Mouse (Mus musculus): ENCODE measurements around the gene Hecw1. TPM values are rescaled to one million over a fixed set of nuclear protein-coding genes. Genes with fewer than 3 reads are reported as not detected.

Hecw1 gene
- polyA plus RNA-seq, 1 experiment: 17.4 TPM

GRCm38 (mm10) chr13:14515106-14515505 is 7.9 kb downstream of the Hecw1 start:
- TF ChIP-seq CTCF (IDR thresholded peaks at IDR 0.05; ENCODE audit: borderline replicate concordance, insufficient read depth, low read depth, low read length) (no peak), POLR2A (IDR thresholded peaks at IDR 0.05; ENCODE audit: borderline replicate concordance, insufficient read depth, low read length) (no peak)
- H3K4me1 ChIP-seq (ENCODE audit: control insufficient read depth, insufficient read depth, low read length): no peaks in the 10 kb centered on the region; the same call in 1 of the 2 replicates
- H3K27me3 ChIP-seq (ENCODE audit: control insufficient read depth, insufficient read depth, low read length): no peaks in the 10 kb centered on the region
- no peak overlapping the region for H3K4me3 ChIP-seq (replicated peaks; ENCODE audit: insufficient read depth, low read depth, low read length)
- H3K27ac ChIP-seq (ENCODE audit: insufficient read depth, low read length): no peak overlapping the region
- 85% methylated on average over 2 of the region's 2 CpGs for WGBS
- no peak for DNase-seq

- Histone ChIP-seq H3K4me1 (ENCODE audit: control insufficient read depth, insufficient read depth, low read length) (no peaks in the 10 kb centered on the region), H3K4me3 (replicated peaks; ENCODE audit: insufficient read depth, low read depth, low read length) (no peak overlapping the region), H3K27ac (ENCODE audit: insufficient read depth, low read length) (no peak overlapping the region), H3K27me3 (ENCODE audit: control insufficient read depth, insufficient read depth, low read length) (no peaks in the 10 kb centered on the region)
- no peak for DNase-seq
- no peak for TF ChIP-seq CTCF (IDR thresholded peaks at IDR 0.05; ENCODE audit: borderline replicate concordance, insufficient read depth, low read depth, low read length)
These were observed 9.1 kb downstream of the Hecw1 start for GRCm38 (mm10) chr13:14513934-14514333.

DNA sequence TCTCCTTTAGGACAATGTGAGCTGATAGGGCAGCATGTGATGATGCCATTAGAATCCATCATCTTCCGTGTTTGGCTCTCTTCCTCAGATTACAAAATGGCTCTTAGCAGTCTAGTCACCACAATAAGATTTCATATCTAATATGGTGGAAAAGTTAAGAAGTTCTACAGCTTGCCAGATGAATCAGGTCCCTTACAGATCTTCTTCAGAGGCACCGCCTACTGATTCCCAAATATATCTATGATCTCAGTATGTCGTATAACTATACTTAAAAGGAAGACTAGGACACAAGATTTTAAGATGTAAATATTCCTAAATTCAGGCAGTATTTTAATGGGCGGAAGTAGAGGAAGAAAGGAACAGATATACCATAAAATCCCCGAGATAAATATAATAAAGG is 16.3 kb downstream of the Hecw1 start:
- Histone ChIP-seq H3K4me3 (replicated peaks; ENCODE audit: insufficient read depth, low read depth, low read length) (no peak overlapping the region), H3K27me3 (ENCODE audit: control insufficient read depth, insufficient read depth, low read length) (no peaks in the 10 kb centered on the region), H3K27ac (ENCODE audit: insufficient read depth, low read length) (no peak overlapping the region), H3K4me1 (ENCODE audit: control insufficient read depth, insufficient read depth, low read length) (no peaks in the 10 kb centered on the region; the same call in 1 of the 2 replicates)
- TF ChIP-seq POLR2A (IDR thresholded peaks at IDR 0.05; ENCODE audit: borderline replicate concordance, insufficient read depth, low read length) (no peak), CTCF (IDR thresholded peaks at IDR 0.05; ENCODE audit: borderline replicate concordance, insufficient read depth, low read depth, low read length) (no peak)
- WGBS: 91% methylated on average over 5 of the region's 5 CpGs
- DNase-seq: no peak

DNA sequence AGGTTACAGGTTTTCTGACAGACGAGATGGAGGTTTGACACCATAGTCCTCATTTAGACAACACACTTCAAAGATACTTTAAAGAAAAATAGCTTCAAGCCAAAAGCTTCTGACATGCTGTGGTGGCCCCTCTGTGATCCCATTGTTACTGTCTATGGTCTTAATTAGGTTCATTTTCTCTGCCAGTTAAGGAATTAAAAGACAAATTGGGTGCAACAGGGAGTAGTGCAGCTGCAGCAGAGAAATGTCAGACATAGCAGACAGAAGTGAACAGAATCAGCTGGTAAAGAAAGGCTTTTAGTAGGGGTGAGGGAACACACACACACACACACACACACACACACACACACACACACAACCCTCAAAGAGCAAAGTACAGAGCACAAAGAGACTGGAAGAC is 22.8 kb downstream of the Hecw1 start:
- no peak for DNase-seq
- no peak overlapping the region for H3K4me3 ChIP-seq (replicated peaks; ENCODE audit: insufficient read depth, low read depth, low read length)
- WGBS: 29% methylated on average over 1 of the region's 1 CpGs
- no peaks in the 10 kb centered on the region for H3K27me3 ChIP-seq (ENCODE audit: control insufficient read depth, insufficient read depth, low read length)
- no peak for TF ChIP-seq CTCF (IDR thresholded peaks at IDR 0.05; ENCODE audit: borderline replicate concordance, insufficient read depth, low read depth, low read length)
- TF ChIP-seq POLR2A (IDR thresholded peaks at IDR 0.05; ENCODE audit: borderline replicate concordance, insufficient read depth, low read length): no peak
- H3K4me1 ChIP-seq (ENCODE audit: control insufficient read depth, insufficient read depth, low read length): no peaks in the 10 kb centered on the region; the same call in 1 of the 2 replicates
- H3K27ac ChIP-seq (ENCODE audit: insufficient read depth, low read length): no peak overlapping the region

GRCm38 (mm10) chr13:14498780-14499179 is 24.2 kb downstream of the Hecw1 start:
- no peak for DNase-seq
- WGBS: 82% methylated on average over 8 of the region's 8 CpGs
- H3K27ac ChIP-seq (ENCODE audit: insufficient read depth, low read length): no peak overlapping the region
- no peak for TF ChIP-seq POLR2A (IDR thresholded peaks at IDR 0.05; ENCODE audit: borderline replicate concordance, insufficient read depth, low read length)
- TF ChIP-seq CTCF (IDR thresholded peaks at IDR 0.05; ENCODE audit: borderline replicate concordance, insufficient read depth, low read depth, low read length): no peak
- no peak overlapping the region for H3K4me3 ChIP-seq (replicated peaks; ENCODE audit: insufficient read depth, low read depth, low read length)
- H3K4me1 ChIP-seq (ENCODE audit: control insufficient read depth, insufficient read depth, low read length): no peaks in the 10 kb centered on the region; the same call in 1 of the 2 replicates
- H3K27me3 ChIP-seq (ENCODE audit: control insufficient read depth, insufficient read depth, low read length): no peaks in the 10 kb centered on the region

GRCm38 (mm10) chr13:14496954-14497353 is 26.1 kb downstream of the Hecw1 start:
- TF ChIP-seq POLR2A (IDR thresholded peaks at IDR 0.05; ENCODE audit: borderline replicate concordance, insufficient read depth, low read length) (no peak), CTCF (IDR thresholded peaks at IDR 0.05; ENCODE audit: borderline replicate concordance, insufficient read depth, low read depth, low read length) (no peak)
- Histone ChIP-seq H3K27ac (ENCODE audit: insufficient read depth, low read length) (no peak overlapping the region), H3K27me3 (ENCODE audit: control insufficient read depth, insufficient read depth, low read length) (no peaks in the 10 kb centered on the region), H3K4me3 (replicated peaks; ENCODE audit: insufficient read depth, low read depth, low read length) (no peak overlapping the region), H3K4me1 (ENCODE audit: control insufficient read depth, insufficient read depth, low read length) (no peaks in the 10 kb centered on the region)
- DNase-seq: no peak
- WGBS: 63% methylated on average over 2 of the region's 2 CpGs

DNA sequence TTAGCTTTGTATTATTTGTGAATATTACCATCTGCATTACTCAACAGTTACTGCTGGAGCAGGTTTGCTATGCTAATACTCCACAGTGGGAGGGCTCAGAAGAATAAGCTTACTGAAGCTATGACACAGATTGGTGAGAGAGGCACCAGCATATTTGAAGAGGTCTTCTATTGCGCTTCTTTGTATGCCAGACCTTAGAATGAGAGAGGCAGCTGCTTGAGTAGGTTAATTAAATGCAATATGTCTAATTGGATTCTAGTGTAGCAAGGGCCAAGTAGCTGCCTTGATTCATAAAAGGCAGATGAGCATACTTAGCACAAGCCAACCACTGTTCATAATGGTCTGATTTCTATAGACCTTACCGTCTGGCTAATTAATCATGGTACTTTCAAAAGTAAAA is 35.2 kb downstream of the Hecw1 start:
- Histone ChIP-seq H3K27me3 (ENCODE audit: control insufficient read depth, insufficient read depth, low read length) (no peaks in the 10 kb centered on the region), H3K4me1 (ENCODE audit: control insufficient read depth, insufficient read depth, low read length) (no peaks in the 10 kb centered on the region), H3K27ac (ENCODE audit: insufficient read depth, low read length) (no peak overlapping the region), H3K4me3 (replicated peaks; ENCODE audit: insufficient read depth, low read depth, low read length) (no peak overlapping the region)
- 39% methylated on average over 2 of the region's 2 CpGs for WGBS
- TF ChIP-seq POLR2A (IDR thresholded peaks at IDR 0.05; ENCODE audit: borderline replicate concordance, insufficient read depth, low read length) (no peak), CTCF (IDR thresholded peaks at IDR 0.05; ENCODE audit: borderline replicate concordance, insufficient read depth, low read depth, low read length) (no peak)
- no peak for DNase-seq

DNA sequence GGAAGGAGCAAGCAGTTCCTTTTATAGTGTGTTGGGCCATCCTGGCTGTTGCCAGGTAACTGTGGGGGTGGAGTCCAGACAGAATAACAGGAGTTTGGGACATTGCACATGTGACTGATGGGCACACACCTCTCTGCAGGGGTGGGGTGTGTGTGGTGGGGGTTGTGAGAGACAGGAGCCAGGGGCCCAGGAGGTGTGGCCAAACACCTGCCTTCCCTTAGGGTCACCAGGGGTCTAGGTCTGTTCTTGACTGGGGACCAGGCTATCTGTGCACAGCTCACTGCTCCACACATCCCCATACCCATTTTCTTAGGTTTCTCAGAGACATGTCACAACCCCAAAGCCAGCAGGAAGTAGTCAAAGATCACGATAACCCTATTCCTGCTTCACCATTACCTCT is 51.9 kb downstream of the Hecw1 start:
- WGBS: 97% methylated on average over 1 of the region's 1 CpGs
- DNase-seq: no peak
- H3K27ac ChIP-seq (ENCODE audit: insufficient read depth, low read length): no peak overlapping the region
- no peak for TF ChIP-seq CTCF (IDR thresholded peaks at IDR 0.05; ENCODE audit: borderline replicate concordance, insufficient read depth, low read depth, low read length)
- TF ChIP-seq POLR2A (IDR thresholded peaks at IDR 0.05; ENCODE audit: borderline replicate concordance, insufficient read depth, low read length): no peak
- H3K4me3 ChIP-seq (replicated peaks; ENCODE audit: insufficient read depth, low read depth, low read length): no peak overlapping the region
- no peaks in the 10 kb centered on the region for H3K27me3 ChIP-seq (ENCODE audit: control insufficient read depth, insufficient read depth, low read length)
- no peaks in the 10 kb centered on the region for H3K4me1 ChIP-seq (ENCODE audit: control insufficient read depth, insufficient read depth, low read length)

All from cerebellum, adult 2 months (tissue).